Mouse (Mus musculus) testis, adult 2 months (tissue): ENCODE results near the gene Mmaa.

Experiments used
- CTCF ChIP-seq: fragments of 200-500 bp; IDR thresholded peaks from 2 replicates; pipeline ENCODE4 v1.5.1; 2012; ENCODE audit warnings: low read depth, mild to moderate bottlenecking, inconsistent platforms, low read length, moderate library complexity; ENCODE audit not compliant: control insufficient read depth, insufficient read depth, insufficient replicate concordance
- POLR2A ChIP-seq: fragments of 200-500 bp; IDR thresholded peaks from 2 replicates; pipeline ENCODE4 v1.6.1; 2012; ENCODE audit warnings: low read depth, mild to moderate bottlenecking, inconsistent platforms, low read length, moderate library complexity; ENCODE audit not compliant: control insufficient read depth

GRCm38 (mm10) chr8:79226046-79226445 is 68.7 kb downstream of the Mmaa start:
- no peak for TF ChIP-seq CTCF
- TF ChIP-seq POLR2A: no peak
